Mouse (Mus musculus): ENCODE measurements at regions not wholly inside any gene's neighbourhood (a gene's known extent, or its start where the extent isn't known, plus 50 kb on each side); places are given as distances from the start of the nearest gene placed in this dataset.
A peak's percentile ranks its signal among the peaks of the same experiment; 100 is the strongest.

DNA sequence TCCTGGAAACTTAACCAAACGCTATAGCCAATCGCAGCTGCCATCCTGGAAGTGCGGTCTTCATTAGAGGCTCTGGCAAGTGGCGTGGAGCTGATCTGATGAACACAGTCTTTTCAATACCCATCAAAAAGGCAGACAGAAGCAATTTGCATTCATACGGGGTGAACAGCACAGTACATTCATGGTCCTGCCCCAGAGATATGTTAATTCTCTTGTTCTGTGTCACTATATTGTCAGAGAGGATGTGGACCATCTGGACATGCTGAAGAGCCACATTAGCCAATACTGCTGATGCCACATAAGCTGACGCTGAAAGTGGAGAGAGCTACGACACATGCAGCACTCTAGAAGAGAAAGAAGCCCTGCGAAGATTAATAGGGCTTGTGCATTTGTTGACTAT lies 267.6 kb downstream of the Pmp22 start:
- 60% methylated on average over 8 of the region's 8 CpGs for WGBS
- Histone ChIP-seq H3K4me3 (ENCODE audit: insufficient read depth, low read depth, low read length) (no peak overlapping the region), H3K27ac (ENCODE audit: insufficient read depth, low read depth, low read length) (no peak overlapping the region), H3K4me1 (ENCODE audit: control insufficient read depth, insufficient read depth, low read length) (no peaks in the 10 kb centered on the region)
- no peak for TF ChIP-seq CTCF (IDR thresholded peaks at IDR 0.05; ENCODE audit: insufficient read depth, low read depth, low read length)
- TF ChIP-seq POLR2A (IDR thresholded peaks at IDR 0.05; ENCODE audit: insufficient read depth, low read depth, low read length): no peak

DNA sequence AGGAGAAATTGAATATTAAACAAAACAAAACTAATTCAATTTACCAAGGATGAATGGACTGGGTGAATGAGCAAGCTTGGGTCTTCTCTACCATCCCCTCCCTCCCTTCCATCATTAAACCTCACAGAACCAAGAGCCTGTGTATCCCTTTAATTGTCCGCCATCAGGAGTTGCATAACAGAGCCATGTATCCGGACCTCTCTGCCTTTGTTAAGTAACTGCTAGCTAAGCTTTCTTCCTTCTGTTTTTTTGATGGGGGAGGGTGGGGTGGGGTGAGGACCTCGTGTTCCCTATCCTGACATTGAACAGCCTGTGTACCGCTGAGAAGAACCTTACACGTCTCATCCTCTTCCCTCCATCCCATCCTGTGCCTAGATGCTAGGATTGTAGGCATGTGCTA lies 274.0 kb downstream of the Pmp22 start:
- no peaks in the 10 kb centered on the region for H3K4me1 ChIP-seq (ENCODE audit: control insufficient read depth, insufficient read depth, low read length)
- 72% methylated on average over 5 of the region's 5 CpGs for WGBS
- TF ChIP-seq POLR2A (IDR thresholded peaks at IDR 0.05; ENCODE audit: insufficient read depth, low read depth, low read length) (no peak), CTCF (IDR thresholded peaks at IDR 0.05; ENCODE audit: insufficient read depth, low read depth, low read length) (no peak)
- H3K27ac ChIP-seq (ENCODE audit: insufficient read depth, low read depth, low read length): no peak overlapping the region
- H3K4me3 ChIP-seq (ENCODE audit: insufficient read depth, low read depth, low read length): no peak overlapping the region

DNA sequence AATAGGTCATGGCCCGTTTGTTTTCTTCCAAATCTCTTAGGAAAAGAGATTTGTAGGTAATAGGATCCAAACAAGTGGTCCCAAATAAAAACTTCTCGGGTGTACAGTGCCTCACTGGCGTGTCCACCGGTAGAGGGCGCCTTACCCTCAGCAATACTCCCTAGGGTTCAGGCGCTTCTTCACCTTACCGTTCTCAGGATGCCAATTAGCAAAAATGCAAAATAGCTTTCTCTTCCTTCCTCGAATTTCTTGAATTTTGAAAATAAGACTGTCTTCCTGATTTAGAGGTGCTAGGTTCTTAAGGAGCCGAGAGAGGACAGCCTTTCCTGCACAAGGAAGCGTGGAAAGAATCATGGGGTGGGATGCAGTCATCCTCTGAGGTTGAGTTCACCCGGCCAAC lies 275.9 kb downstream of the Pmp22 start:
- TF ChIP-seq POLR2A (IDR thresholded peaks at IDR 0.05; ENCODE audit: insufficient read depth, low read depth, low read length) (no peak), CTCF (IDR thresholded peaks at IDR 0.05; ENCODE audit: insufficient read depth, low read depth, low read length) (0 out of 2 replicates have a peak, but pooled peaks have one; percentile 32)
- Histone ChIP-seq H3K4me3 (ENCODE audit: insufficient read depth, low read depth, low read length) (no peak overlapping the region), H3K27ac (ENCODE audit: insufficient read depth, low read depth, low read length) (no peak overlapping the region), H3K4me1 (ENCODE audit: control insufficient read depth, insufficient read depth, low read length) (no peaks in the 10 kb centered on the region)
- 12% methylated on average over 11 of the region's 11 CpGs for WGBS

DNA sequence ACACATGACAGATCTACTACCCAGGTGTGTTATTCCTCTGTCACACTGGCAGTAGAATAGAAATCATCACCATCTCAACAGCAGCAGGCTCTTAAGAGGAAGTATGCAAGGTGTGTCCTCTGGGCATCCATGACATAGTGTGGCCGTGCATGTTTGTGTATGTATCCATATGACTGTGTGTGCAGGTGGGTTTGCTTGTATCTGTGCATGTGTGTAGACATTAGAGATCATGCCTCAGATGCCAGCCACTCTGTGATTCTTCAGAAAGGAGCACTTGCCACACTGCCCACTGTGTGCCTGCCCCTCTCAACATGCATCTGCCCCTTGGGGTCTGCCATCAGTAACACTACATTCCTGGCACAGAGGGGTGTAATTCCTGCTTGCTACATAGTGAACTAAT lies 280.6 kb downstream of the Pmp22 start:
- TF ChIP-seq CTCF (IDR thresholded peaks at IDR 0.05; ENCODE audit: insufficient read depth, low read depth, low read length) (no peak), POLR2A (IDR thresholded peaks at IDR 0.05; ENCODE audit: insufficient read depth, low read depth, low read length) (no peak)
- Histone ChIP-seq H3K27ac (ENCODE audit: insufficient read depth, low read depth, low read length) (no peak overlapping the region), H3K4me3 (ENCODE audit: insufficient read depth, low read depth, low read length) (no peak overlapping the region), H3K4me1 (ENCODE audit: control insufficient read depth, insufficient read depth, low read length) (peaks cover 9% of the 10 kb centered on the region)
- 83% methylated on average over 1 of the region's 1 CpGs for WGBS

DNA sequence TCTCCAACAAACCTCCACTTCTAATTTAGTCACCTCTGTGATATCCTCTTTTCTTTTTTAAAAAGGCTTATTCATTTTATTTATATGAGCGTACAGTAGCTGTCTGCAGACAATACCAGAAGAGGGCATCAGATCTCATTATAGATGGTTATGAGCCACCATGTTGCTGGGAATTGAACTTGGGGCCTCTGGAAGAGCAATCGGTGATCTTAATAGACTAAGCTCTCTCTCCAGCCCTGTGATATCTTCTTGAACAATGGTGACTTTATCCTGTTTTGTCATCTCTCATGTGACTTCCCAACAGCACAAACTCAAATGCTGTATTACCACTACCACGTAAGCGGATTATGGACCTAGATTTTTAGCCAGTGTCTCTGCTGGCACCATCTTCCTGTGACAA lies 282.1 kb downstream of the Pmp22 start:
- Histone ChIP-seq H3K4me3 (ENCODE audit: insufficient read depth, low read depth, low read length) (no peak overlapping the region), H3K27ac (ENCODE audit: insufficient read depth, low read depth, low read length) (no peak overlapping the region), H3K4me1 (ENCODE audit: control insufficient read depth, insufficient read depth, low read length) (peaks cover 9% of the 10 kb centered on the region)
- TF ChIP-seq POLR2A (IDR thresholded peaks at IDR 0.05; ENCODE audit: insufficient read depth, low read depth, low read length) (no peak), CTCF (IDR thresholded peaks at IDR 0.05; ENCODE audit: insufficient read depth, low read depth, low read length) (no peak)
- WGBS: 98% methylated on average over 4 of the region's 4 CpGs

DNA sequence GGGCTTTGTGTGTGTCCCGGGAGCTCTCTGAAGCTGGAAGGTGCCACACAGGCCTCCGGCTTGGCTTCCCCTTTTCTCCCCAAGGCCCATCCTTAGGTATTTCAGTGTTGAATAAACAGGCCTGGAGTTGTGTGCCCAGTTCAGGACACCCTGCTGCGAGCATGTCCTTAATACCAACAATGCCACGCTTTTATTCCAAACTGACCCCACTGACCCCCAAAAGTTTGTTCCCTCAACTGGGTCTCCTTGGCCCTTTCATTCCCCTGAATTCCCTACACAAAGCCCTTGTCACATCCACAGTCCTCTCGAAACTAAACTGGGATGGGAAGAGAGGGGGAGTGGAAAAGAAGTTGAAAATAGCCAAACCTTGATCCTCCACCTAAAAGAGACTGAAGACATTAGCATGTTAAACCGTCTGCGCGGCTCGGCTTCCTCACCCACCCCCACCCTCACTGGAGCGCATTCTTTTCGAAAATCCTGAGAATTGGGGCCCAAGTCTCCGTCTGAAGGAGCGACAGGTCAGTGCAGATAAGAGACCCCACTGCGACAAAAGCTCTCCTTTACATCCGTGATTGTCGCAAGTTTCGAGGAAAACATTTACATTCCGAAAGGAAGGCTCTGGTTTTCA lies 283.7 kb downstream of the Pmp22 start:
- Histone ChIP-seq H3K4me1 (ENCODE audit: control insufficient read depth, insufficient read depth, low read length) (peaks cover 11% of the 10 kb centered on the region), H3K27ac (ENCODE audit: insufficient read depth, low read depth, low read length) (no peak overlapping the region), H3K4me3 (ENCODE audit: insufficient read depth, low read depth, low read length) (peak overlapping the region; percentile 5; the same call in 1 of the 2 replicates)
- TF ChIP-seq POLR2A (IDR thresholded peaks at IDR 0.05; ENCODE audit: insufficient read depth, low read depth, low read length) (no peak), CTCF (IDR thresholded peaks at IDR 0.05; ENCODE audit: insufficient read depth, low read depth, low read length) (no peak)
- WGBS: 25% methylated on average over 18 of the region's 18 CpGs

DNA sequence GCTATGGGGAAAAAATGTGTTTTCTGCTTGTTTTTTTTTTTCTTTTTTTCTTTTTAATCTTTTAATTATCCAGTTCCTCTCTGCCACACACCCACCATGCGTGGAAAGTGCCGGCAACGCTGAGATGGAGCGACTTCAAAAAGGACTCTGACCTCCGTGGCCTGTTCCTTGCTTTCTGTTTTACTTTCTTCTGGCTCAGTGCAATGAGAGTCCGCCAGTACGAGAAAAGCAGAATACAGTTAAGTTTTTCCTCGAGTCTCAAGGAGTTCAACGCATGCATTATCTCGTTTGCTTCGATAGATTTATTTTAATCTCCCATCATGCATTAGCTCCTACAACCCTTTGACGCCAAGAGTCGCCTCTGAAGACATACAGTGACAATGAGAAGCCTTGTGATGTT lies 284.3 kb downstream of the Pmp22 start:
- TF ChIP-seq CTCF (IDR thresholded peaks at IDR 0.05; ENCODE audit: insufficient read depth, low read depth, low read length) (no peak), POLR2A (IDR thresholded peaks at IDR 0.05; ENCODE audit: insufficient read depth, low read depth, low read length) (no peak)
- no peak overlapping the region for H3K27ac ChIP-seq (ENCODE audit: insufficient read depth, low read depth, low read length)
- H3K4me3 ChIP-seq (ENCODE audit: insufficient read depth, low read depth, low read length): no peak overlapping the region
- peaks cover 11% of the 10 kb centered on the region for H3K4me1 ChIP-seq (ENCODE audit: control insufficient read depth, insufficient read depth, low read length)
- WGBS: 33% methylated on average over 13 of the region's 13 CpGs

DNA sequence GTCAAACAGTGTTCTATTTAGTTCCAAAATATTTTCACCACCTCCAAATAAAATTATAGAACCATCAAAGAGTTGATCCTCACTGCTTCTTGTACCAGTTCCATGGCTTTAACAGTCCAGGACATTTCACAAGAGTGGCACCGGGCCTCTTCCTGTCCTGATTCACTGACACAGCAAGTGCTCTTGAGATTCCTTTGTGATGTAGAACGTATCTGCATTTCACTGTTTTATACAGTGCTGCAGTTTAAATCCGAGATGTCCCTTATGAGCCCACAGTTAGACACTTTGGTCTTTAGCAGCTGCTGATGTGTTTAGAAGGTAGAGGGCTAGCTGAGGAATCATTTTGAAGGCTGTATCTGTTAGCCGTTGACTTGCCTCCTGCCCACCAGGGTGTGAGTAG lies 284.8 kb downstream of the Pmp22 start:
- H3K4me1 ChIP-seq (ENCODE audit: control insufficient read depth, insufficient read depth, low read length): peaks cover 11% of the 10 kb centered on the region
- TF ChIP-seq POLR2A (IDR thresholded peaks at IDR 0.05; ENCODE audit: insufficient read depth, low read depth, low read length): no peak
- TF ChIP-seq CTCF (IDR thresholded peaks at IDR 0.05; ENCODE audit: insufficient read depth, low read depth, low read length): no peak
- no peak overlapping the region for H3K4me3 ChIP-seq (ENCODE audit: insufficient read depth, low read depth, low read length)
- 89% methylated on average over 4 of the region's 4 CpGs for WGBS
- H3K27ac ChIP-seq (ENCODE audit: insufficient read depth, low read depth, low read length): no peak overlapping the region

DNA sequence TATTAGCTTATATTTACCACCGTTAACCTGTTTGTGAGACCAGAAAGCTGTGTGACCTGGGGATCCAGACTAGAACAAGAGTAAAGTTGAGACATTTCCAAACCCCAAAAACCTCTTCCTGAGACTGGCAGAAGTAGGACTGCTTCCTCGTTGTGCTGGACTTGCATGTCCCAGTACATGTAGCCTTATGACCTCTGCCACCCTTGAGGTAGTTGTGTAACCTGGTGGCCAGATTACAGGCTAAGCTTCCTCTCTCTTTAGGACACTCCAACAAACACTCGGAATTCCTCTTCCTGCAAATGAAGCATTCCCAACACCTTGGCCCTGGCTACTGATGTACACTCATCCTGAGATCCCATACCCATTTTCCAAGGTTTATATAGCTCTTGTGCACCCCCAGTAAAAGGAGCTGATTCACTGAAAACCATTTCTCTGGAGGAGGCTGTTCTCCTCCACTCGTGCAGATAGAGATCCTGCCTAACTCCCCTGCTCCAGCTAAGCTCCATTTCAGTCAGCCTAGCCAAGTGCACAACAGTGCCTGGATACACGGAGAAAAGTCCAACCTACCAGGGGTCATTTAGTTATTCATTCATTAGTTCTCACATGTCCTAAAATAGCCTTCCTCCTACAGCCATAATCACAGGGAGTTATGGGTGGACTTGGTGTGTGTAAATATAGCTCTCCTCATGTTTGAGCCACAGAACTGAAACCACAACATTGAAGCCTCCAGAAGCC lies 289.4 kb downstream of the Pmp22 start:
- TF ChIP-seq POLR2A (IDR thresholded peaks at IDR 0.05; ENCODE audit: insufficient read depth, low read depth, low read length) (no peak), CTCF (IDR thresholded peaks at IDR 0.05; ENCODE audit: insufficient read depth, low read depth, low read length) (no peak)
- WGBS: 83% methylated on average over 5 of the region's 5 CpGs
- Histone ChIP-seq H3K4me1 (ENCODE audit: control insufficient read depth, insufficient read depth, low read length) (0 out of 2 replicates have a peak, but pooled peaks cover 2% of the 10 kb centered on the region), H3K4me3 (ENCODE audit: insufficient read depth, low read depth, low read length) (no peak overlapping the region), H3K27ac (ENCODE audit: insufficient read depth, low read depth, low read length) (no peak overlapping the region)

All from olfactory bulb, adult 2 months (tissue).